Mouse (Mus musculus) central nervous system, embryonic 14 days (tissue): ENCODE data around the gene Ccdc54. TPM values are rescaled to one million over a fixed set of nuclear protein-coding genes. Genes with fewer than 3 reads are reported as not detected.

Experiments used
- polyA plus RNA-seq: library from polyadenylated mRNA; depleted of rRNA; stranded (reverse); fragments of >200 nt; gene quantifications from 2 replicates; pipeline ENCODE4 v1.2.3, GENCODE M21; 2012; rRNA removed

Ccdc54 gene
- polyA plus RNA-seq = not detected in 2 replicates

GRCm38 (mm10) chr16:50591054-50591453, at the start of gene Ccdc54:
Ccdc54 (minus strand) TSS chr16:50591154.

Other genes with a start within 250 kb of the Ccdc54 start
- 9.6 and 9.7 TPM in 2 replicates for gene Bbx, start 158.8 kb downstream of the Ccdc54 start, polyA plus RNA-seq